Mouse (Mus musculus) mature B cell (primary cell): ENCODE data around the gene Rps19.

Source experiments
- in situ Hi-C: fragments of 300-500 bp; cut with MboI; formaldehyde crosslinking; loops from 2 replicates; pipeline ENCODE4 v1.14.3; 2019

Rps19 gene

DNA sequence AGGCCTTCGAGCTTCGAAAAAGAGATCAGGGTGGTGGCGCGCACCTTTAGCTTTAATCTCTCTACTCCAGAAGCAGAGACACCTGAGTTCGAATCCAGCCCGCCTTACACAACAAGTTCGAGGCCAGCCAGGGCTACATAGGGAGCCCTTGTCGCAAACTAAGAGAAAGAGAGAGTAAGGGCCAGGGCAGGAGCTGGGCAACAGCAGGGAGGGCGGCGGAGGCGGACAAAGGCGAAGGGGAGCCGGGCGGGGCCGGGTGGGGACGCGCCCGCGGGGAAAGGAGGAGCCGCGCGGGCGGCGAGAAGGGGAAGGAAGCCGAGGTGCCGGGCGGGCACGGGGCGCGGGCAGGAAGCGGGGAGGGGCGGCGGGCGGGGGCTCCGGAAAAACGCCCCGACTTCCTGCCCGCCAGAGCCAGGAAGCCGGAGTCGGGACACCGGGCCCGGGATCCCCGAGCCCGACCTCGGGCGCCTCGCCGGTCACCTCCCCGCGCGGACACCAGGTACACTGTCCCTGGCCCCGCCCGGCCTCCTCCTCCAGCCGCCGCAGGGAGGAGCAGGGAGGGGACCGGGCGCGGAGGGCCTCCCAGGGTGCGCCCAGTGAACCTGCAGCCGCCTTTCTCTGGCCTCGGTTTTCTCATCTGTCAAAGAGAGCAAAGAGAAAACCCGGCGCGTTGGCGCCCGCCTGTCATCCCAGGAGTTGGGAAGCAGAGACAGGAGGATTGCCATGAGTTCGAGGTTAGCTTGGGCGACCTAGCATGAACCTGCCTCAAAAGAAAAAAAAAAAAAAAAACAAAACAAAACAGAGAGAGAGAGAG, 18.7 kb downstream of the Rps19 start, which contains the start of gene Arhgef1:
Gene Arhgef1, plus strand, starts transcription at position 283 of the 814 bp plus-strand sequence.
- in situ Hi-C loops: loop anchor here (5.0 kb wide), 1 partner anchor 64 kb away; no protein-coding TSS in a partner anchor

DNA sequence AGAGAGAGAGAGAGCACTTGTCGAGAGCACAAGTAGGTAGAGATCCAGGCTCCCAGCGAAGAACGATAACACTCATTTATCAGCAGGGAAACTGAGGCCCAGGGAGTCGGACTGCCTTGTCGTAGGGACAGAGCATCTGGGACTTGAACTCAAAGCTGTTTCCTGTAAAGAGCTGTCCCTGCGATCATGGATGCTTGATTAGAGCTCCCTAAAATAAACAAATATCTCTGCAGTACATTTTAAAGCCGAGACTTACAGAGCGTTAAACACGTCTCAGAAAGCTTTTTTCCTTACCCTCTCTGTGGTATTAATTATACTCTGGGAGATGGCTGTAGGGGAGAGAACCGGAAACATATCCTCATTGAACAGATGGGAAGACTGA, 19.3 kb downstream of the Rps19 start:
- in situ Hi-C loops: loop anchor here (5.0 kb wide), 1 partner anchor 64 kb away; no protein-coding TSS in a partner anchor

DNA sequence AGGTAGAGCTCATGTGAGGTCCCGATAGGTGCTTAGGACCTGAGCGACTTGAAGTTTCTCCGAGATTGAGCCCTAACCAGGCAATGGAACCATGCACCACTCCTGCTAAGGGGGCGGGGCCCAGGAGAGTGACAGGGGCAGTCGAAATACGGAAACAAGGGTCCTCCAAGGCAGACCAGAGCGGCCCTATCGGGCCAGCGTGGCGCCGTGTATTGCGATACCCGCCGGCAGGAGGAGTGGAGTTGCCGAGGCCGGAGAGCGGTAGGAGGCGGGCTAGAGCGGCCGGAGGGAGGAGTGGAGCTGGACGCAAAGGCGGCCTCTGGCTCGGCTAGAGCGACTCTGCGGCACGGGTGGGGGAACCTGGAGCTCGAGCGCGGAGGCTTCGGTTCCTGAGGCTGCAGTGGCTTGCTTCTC, 19.9 kb downstream of the Rps19 start:
- in situ Hi-C loops: loop anchor here (5.0 kb wide), 1 partner anchor 63 kb away; no protein-coding TSS in a partner anchor

DNA sequence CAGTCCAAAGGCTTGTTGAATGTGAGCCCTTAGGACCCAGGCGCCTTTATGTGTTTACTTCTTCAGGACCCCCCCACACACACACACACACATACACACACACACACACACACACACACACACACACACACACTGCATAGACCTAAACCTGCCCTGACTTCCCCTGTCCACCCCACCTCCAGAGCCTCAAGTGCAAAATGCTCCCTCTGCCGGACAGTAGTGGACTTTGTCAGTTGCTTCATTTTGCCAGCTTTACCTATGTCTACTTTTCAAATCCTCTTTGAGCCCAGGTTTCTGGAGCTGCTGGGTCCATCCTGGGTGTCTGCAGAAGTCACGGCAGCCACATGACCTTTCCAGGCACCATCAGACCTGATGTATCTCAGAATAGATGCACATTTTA, 20.8 kb downstream of the Rps19 start:
- in situ Hi-C loops: loop anchor here (5.0 kb wide), 1 partner anchor 62 kb away; no protein-coding TSS in a partner anchor

DNA sequence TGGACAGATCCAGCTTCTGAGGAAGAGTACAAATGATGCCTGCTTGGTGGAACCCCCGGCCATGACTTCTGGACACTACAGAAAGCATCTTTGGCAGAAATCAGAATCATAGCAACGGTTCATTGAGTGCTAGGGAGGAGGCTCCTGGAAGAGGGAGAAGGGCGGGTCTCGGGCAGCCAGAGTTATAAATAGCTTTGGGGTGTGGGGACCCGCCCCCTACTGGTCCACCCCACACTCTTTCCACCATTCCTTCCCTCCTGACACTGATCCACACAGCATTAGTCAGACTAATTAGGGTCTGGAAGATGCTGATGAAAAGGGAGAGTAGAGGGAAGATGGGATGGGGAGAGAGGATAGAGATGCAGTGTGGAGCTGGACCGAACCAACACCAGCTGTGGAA, 22.4 kb downstream of the Rps19 start:
- in situ Hi-C loops: no loop called here

DNA sequence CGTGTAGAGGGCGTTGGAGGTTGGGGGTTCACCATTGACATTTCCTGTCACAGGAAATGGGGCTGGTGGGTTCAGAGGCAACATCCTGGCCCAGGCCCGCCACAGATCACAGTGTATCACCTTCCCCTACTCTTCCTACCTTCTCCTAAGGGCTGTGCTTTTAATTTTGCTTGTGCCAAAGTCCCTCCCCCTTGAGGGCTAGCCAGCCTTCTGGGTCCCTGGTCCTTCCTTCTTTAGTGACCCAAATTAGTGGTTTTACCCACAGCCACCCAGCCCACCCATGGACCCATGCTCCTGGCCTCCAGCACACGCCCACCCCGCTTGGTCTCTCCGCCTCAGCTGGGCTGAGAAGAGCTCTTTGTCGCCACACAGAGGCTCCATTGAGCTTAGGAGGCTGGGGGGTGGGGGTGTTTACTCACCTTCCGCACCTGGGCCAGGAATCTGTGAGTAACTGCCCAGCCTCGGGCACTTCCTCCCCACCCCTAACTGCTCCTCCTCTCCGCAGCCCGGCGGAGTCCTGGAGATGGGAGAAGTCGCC, 23.1 kb downstream of the Rps19 start:
- in situ Hi-C loops: no loop called here

DNA sequence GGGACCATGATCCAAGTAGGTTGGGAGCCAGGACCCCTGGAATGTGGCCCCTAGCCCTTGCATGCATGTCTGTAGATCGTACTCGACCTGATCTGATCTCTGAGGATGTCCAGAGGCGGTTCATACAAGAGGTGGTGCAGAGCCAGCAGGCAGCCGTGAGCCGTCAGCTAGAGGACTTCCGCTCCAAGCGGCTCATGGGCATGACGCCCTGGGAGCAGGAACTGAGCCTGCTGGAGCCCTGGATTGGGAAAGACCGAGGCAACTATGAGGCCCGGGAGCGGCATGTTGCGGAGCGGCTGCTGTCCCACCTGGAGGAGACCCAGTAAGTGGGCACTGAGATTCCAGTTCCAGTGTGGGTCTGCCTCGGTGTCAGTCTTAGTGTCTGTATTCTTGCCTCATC, 28.3 kb downstream of the Rps19 start:
- in situ Hi-C loops: no loop called here

DNA sequence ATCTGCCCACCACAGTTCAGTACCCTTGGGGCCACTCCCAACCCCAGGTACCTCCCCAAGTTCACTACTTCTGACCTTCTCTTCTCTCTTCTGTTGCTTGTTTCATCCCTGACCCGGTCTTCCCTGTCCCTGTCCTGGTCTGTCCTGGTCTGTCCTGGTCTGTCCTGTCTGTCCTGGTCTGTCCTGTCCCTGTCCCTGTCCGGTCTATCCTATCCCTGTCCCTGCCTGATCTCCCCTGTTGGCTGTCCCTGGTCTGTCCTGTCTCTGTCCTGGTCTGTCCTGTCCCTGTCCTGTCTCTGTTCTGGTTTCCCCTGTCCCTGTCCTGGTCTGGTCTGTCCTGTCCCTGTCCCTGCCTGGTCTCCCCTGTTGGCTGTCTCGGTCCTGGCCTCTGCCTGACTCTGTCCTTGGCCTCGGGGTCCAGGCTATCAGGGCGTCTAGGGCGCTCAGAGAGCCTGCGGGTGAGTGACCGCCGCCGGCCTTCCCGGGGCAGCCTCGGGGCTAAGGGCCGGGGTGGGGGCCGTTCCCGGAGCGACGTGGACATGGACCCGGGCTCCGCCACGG, 34.7 kb downstream of the Rps19 start:
- in situ Hi-C loops: no loop called here

DNA sequence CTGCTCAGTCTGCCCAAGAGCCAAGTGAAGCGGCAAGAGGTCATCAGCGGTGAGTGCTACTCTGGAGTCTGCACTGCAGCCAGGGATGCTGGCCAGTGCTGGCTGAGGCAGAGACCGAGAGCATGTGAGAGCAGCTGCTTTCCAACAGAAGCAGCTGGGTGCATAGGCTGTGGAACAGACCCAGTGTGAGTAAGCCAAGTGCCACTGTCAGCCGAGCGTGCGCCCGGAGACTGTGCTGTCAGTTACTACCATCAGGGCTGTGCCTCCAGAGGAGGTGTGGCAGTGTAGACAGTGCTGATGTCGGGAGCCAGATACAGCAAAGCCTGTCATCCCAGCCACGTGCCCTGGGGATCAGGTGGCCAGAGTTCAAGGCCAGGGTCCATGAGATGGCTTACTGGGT, 35.6 kb downstream of the Rps19 start:
- in situ Hi-C loops: no loop called here

DNA sequence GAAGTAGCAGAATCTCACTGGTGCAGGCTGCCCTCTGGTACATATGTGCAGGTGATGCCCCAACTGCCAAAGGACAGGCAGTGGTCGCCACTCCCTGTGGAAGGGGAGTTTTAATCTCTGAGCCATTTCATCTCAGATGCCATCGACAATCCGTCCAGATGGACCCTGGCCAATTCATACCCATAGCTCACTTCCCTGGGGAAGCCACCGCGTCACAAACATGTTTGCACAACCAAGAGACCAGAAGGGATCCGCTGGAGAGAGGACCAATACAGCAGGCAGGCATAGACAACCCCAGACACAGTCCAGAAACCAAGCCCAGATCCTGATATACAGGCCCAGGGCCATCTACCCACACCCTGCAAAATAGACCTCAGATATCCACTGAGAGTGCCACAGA, 46.3 kb downstream of the Rps19 start:
- in situ Hi-C loops: no loop called here

DNA sequence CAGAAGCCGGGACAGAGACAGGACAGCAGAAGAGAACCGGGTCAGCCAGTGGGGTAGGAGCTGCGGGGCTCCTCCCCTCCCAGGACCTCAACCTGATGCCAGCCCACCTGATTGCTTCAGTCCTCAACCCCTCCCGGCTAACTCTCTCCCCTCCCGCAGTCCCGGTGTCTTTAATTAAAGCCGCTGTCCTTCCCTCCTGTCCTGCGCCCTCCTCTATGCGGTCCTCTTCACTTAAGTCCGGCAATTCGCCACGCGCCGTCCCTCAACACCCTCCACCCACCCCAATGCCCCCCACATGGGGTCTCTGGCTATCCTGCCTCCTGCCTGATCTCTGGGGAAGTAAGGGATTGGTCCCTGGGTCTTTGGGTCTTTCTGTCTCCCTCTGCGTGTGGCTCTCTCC, 47.5 kb downstream of the Rps19 start:
- in situ Hi-C loops: no loop called here
